Mouse (Mus musculus) ES-E14 (cell line): Measurements from ENCODE around the gene Cry2. TPM values are rescaled to one million over a fixed set of nuclear protein-coding genes. Genes with fewer than 3 reads are reported as not detected.
A peak's percentile ranks its signal among the peaks of the same experiment; 100 is the strongest.

ENCODE experiments used
- DNase-seq: peaks from one replicate; pipeline ENCODE4 v3.0.0-alpha.2; 2013; ENCODE audit warnings: low read depth, low spot score
- H3K27ac ChIP-seq: 2 replicates; pipeline ENCODE4 v1.5.1; 2012; ENCODE audit warnings: low read depth, mild to moderate bottlenecking, low read length, moderate library complexity, mixed read lengths; ENCODE audit not compliant: poor library complexity, insufficient read depth, severe bottlenecking
- H3K36me3 ChIP-seq: 2 replicates; pipeline ENCODE4 v1.6.1; 2012; ENCODE audit warnings: mild to moderate bottlenecking, low read length, moderate library complexity, mixed read lengths; ENCODE audit not compliant: control insufficient read depth, poor library complexity, insufficient read depth, severe bottlenecking
- H3K4me1 ChIP-seq, 2 experiments: fragments of 150-350 bp in 1 of 2; sonication (generic) in 1 of 2; 2 replicates each; pipeline ENCODE4 v1.6.1; 2012; ENCODE audit warnings: low read length in 2 of 2, mild to moderate bottlenecking in 1 of 2, mixed read lengths in 1 of 2; ENCODE audit not compliant: control insufficient read depth in 2 of 2, insufficient read depth in 2 of 2, poor library complexity in 1 of 2
- H3K4me3 ChIP-seq, 2 experiments: fragments of 150-350 bp in 1 of 2; sonication (generic) in 1 of 2; 2 replicates each; pipeline ENCODE4 v1.5.1; 2012; ENCODE audit warnings: low read length in 2 of 2, low read depth in 1 of 2, mild to moderate bottlenecking in 1 of 2, mixed read lengths in 1 of 2; ENCODE audit not compliant: insufficient read depth in 1 of 2, poor library complexity in 1 of 2, severe bottlenecking in 1 of 2
- H3K9ac ChIP-seq: 2 replicates; pipeline ENCODE4 v1.6.1; 2012; ENCODE audit warnings: low read depth, mild to moderate bottlenecking, low read length, mixed read lengths; ENCODE audit not compliant: poor library complexity, insufficient read depth, severe bottlenecking
- H3K9me3 ChIP-seq: fragments of 150-350 bp; sonication (generic); 2 replicates; pipeline ENCODE4 v1.6.1; 2012; ENCODE audit warnings: low read depth, mild to moderate bottlenecking, low read length; ENCODE audit not compliant: control insufficient read depth, insufficient read depth
- CHD2 ChIP-seq: IDR thresholded peaks from 2 replicates; pipeline ENCODE4 v1.6.1; 2014; ENCODE audit warnings: mild to moderate bottlenecking, low read depth, low read length, inconsistent platforms
- HCFC1 ChIP-seq: IDR thresholded peaks from 2 replicates; pipeline ENCODE4 v1.6.1; 2012; ENCODE audit warnings: low read length, inconsistent platforms, borderline replicate concordance; ENCODE audit not compliant: insufficient read depth
- MAFK ChIP-seq: IDR thresholded peaks from 2 replicates; pipeline ENCODE4 v1.6.1; 2014; ENCODE audit warnings: mild to moderate bottlenecking, low read depth, low read length, inconsistent platforms; ENCODE audit not compliant: insufficient read depth
- ZC3H11A ChIP-seq: IDR thresholded peaks from 2 replicates; pipeline ENCODE4 v1.6.1; 2012; ENCODE audit warnings: low read depth, mild to moderate bottlenecking, inconsistent platforms, low read length, borderline replicate concordance
- ZNF384 ChIP-seq: IDR thresholded peaks from 2 replicates; pipeline ENCODE4 v1.6.1; 2012; ENCODE audit warnings: low read depth, low read length, inconsistent platforms
- in situ Hi-C, 2 experiments: fragments of 600-800 bp; cut with MboI; formaldehyde crosslinking; loops; one replicate each; pipeline ENCODE4 v1.15.1; 2025; ENCODE audit warnings: low sequenced_read_pairs in 2 of 2, inconsistent platforms in 1 of 2; ENCODE audit not compliant: unreplicated experiment in 2 of 2
- total RNA-seq: library from RNA; depleted of rRNA; stranded (reverse); fragments of 300-350 nt; gene quantifications from 2 replicates; pipeline ENCODE4 v1.2.3, GENCODE M21; 2012

Gene Cry2
- total RNA-seq, 1 experiment, result 11.7 TPM

DNA sequence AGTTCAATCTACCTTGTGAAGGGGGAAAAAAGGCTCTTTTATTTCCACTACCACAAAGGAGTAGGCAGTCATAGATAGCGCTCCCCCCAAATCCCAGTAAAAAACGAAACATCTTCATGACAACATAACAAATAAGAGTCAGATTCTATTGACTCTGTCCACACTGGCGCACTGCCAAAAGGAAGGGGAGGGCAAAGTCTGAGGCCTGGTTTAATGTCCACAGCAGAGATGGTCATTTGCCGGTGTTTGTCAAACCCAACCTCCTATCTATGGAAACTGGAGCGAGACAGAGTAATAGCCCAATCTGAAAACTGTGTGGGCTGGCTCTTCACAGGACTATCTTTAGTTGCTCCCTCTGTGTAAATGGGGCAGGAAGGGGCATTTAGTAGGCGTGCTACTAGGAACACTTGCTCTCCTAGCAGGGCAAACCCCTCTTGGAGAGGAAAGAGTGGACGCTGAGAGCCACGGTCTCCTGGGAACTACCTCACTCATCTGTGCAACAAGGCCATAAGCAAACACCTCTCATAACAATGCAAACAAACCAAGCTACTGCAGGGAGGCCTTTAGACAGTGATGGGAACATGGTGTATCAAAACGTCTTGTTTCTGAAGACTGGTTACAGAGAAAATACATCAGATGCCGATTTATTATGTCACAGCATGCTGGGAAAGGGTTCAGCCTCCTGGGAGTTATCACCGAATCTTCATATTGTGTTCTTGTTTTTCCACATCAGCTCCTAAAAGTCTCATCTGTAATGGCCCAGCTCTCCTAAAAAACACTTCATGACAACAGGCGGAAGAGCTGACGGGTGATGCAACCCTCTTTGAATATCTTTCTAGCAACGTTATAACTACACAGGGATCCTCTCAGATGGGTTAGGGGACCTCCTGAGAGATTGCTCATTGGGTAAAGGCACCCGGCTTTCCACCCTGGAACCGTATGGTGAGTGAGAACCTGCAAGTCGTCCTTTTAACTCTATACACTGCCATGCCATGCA is 1.2 kb downstream of the Cry2 start:
- Histone ChIP-seq H3K4me1 (peaks cover 13 to 20% of the 10 kb centered on the region in 2 experiments), H3K36me3 (no peaks in the 10 kb centered on the region), H3K4me3 (peak overlapping the region; percentile 90 to 98), H3K9me3 (no peaks in the 10 kb centered on the region), H3K27ac (no peak overlapping the region), H3K9ac (peak overlapping the region; percentile 50; the same call in 1 of the 2 replicates)
- in situ Hi-C loops, result loop anchor here in 1 of 2 experiments (10.0 kb wide), 1 partner anchor 468 kb away; no protein-coding TSS in a partner anchor
- TF ChIP-seq MAFK (no peak), CHD2 (no peak), ZNF384 (no peak), HCFC1 (no peak), ZC3H11A (no peak)
- no peak for DNase-seq

DNA sequence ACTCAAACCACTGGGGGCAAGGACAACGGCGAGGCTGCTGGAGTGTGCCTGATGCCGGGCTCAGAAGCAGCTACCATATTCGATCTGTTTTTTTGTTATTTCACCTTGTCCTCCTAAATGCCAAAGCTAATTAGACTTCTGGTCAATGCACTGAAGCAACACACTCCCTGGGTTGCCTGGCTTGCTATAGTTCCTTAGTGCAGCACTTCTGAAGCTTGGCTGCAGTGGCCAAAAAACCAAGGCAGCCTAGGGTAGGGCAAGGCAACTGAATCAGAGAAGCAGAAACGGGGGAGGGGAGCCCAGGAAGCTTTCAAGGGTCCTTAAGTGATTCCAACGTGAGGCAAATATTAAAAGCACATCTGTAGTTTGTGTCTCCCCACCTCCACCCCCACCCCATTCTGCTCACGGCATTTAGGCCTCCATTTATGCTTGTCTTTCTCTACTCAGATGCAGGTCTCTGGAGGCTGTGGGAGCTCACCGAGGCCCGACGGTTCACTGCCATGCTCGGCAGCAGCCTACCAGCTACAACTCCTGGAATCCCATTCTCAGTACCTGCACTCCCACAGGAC is 2.1 kb downstream of the Cry2 start:
- Histone ChIP-seq H3K9ac (peak overlapping the region; percentile 29; the same call in 1 of the 2 replicates), H3K27ac (no peak overlapping the region), H3K4me1 (peaks cover 13 to 22% of the 10 kb centered on the region in 2 experiments), H3K36me3 (no peaks in the 10 kb centered on the region), H3K4me3 (peak overlapping the region; percentile 39 to 48), H3K9me3 (no peaks in the 10 kb centered on the region)
- no peak for DNase-seq
- TF ChIP-seq ZC3H11A (no peak), HCFC1 (no peak), ZNF384 (no peak), MAFK (no peak), CHD2 (no peak)
- in situ Hi-C loops, result loop anchor here in 1 of 2 experiments (10.0 kb wide), 1 partner anchor 467 kb away; no protein-coding TSS in a partner anchor

DNA sequence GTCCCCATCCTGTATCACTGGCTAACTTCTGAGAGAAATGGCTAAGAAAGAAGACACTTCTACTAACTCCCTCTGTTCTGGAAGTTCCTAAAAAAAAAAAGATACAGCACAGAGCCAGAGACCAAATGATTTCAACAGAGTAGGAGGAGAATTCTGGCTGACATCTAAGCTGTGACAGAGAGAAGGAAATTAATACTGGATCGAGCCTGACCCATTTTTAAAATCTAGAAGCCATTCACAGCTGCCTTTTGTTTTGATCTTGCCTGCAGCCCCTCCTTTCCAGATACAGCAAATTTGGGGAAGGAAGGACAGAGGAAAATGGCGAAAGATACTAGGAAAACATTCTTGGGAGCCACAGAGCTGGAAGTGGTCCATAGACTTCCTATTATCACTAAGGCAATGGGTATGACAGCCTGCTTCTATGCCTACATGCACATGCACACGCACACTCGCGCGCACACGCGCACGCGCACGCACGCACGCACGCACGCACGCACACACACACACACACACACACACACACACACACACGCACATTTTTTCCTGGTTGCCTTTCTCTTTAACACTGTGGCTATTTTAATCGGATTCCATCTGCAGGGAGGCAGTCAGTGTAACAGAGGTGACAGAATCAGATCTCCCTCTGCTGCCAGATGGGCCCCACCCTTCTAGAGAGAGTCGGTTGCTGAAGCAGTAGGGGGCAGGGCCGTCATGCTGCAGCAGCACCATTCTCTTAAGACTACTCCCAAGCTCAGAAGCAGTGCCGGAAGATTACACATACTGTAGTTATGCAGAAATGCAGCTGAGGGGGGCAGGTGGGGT is 2.9 kb downstream of the Cry2 start:
- Histone ChIP-seq H3K9me3 (no peaks in the 10 kb centered on the region), H3K9ac (peak overlapping the region; percentile 13; the same call in 1 of the 2 replicates), H3K4me3 (peak overlapping the region; percentile 39 to 48), H3K27ac (no peak overlapping the region), H3K4me1 (peaks cover 13 to 25% of the 10 kb centered on the region in 2 experiments), H3K36me3 (0 out of 2 replicates have a peak, but pooled peaks cover 1% of the 10 kb centered on the region)
- no peak for DNase-seq
- in situ Hi-C loops, result loop anchor here in 1 of 2 experiments (10.0 kb wide), 1 partner anchor 466 kb away; no protein-coding TSS in a partner anchor
- no peak for TF ChIP-seq ZNF384
- no peak for TF ChIP-seq ZC3H11A
- no peak for TF ChIP-seq CHD2
- no peak for TF ChIP-seq HCFC1
- TF ChIP-seq MAFK, result no peak

DNA sequence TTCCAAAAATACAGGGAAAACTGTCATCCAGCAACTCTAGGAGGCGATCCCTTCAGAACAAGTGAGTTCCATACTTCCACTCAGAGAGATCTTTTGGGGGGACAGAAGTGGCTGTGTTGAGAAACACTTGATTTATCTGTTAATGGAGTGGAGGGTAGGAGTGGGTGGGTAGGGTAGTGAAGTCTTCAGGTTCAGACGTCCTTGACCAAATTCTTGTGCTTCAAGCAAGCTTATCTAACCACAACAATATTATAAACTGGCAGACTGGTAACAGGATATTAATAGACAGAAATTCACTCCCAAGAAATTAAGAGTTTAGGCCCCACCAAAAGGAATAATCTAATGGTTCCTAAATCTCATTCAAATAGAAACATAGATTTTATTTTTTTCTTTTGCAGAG is 3.8 kb downstream of the Cry2 start:
- no peak overlapping the region for H3K4me3 ChIP-seq
- DNase-seq, result no peak
- H3K36me3 ChIP-seq, result peaks cover 4% of the 10 kb centered on the region; the same call in 1 of the 2 replicates
- peaks cover 19 to 30% of the 10 kb centered on the region in 2 experiments for H3K4me1 ChIP-seq
- H3K9ac ChIP-seq, result no peak overlapping the region
- in situ Hi-C loops, result loop anchor here in 1 of 2 experiments (10.0 kb wide), 1 partner anchor 465 kb away; no protein-coding TSS in a partner anchor
- no peaks in the 10 kb centered on the region for H3K9me3 ChIP-seq
- no peak overlapping the region for H3K27ac ChIP-seq
- TF ChIP-seq HCFC1, result no peak
- TF ChIP-seq ZNF384, result no peak
- TF ChIP-seq ZC3H11A, result no peak
- TF ChIP-seq CHD2, result no peak
- no peak for TF ChIP-seq MAFK
